Mouse (Mus musculus) gastrocnemius, postnatal 25 days (tissue): ENCODE results near the gene Vmn1r1. TPM values are rescaled to one million over a fixed set of nuclear protein-coding genes. Genes with fewer than 3 reads are reported as not detected.

Source experiments
- total RNA-seq, 2 experiments: library from RNA; stranded (reverse); gene quantifications; 1 replicate in 1 of 2; 2 replicates in 1 of 2; pipeline ENCODE4 v1.2.3; 2021

The Vmn1r1 gene
- total RNA-seq, 2 experiments from 2014 or later = not detected

Other genes starting within 250 kb of the Vmn1r1 start
- gene Enah, start 144.5 kb downstream of the Vmn1r1 start, total RNA-seq = 10 to 100 TPM; 66.5 to 89.1 TPM
- gene Srp9, start 39.7 kb downstream of the Vmn1r1 start, total RNA-seq = 10 to 100 TPM; 34.6 to 37.0 TPM
- 10 to 100 TPM; 17.6 to 18.6 TPM for gene Degs1, start 118.3 kb upstream of the Vmn1r1 start, total RNA-seq
- 10 to 100 TPM; 16.5 to 17.7 TPM for gene Fbxo28, start 177.1 kb upstream of the Vmn1r1 start, total RNA-seq
- 1 to 10 TPM; 8.5 to 8.6 TPM for gene Trp53bp2, start 244.7 kb upstream of the Vmn1r1 start, total RNA-seq